Mouse (Mus musculus) liver, embryonic 12.5 days (tissue): Measurements from ENCODE around the gene Slc47a2. TPM values are rescaled to one million over a fixed set of nuclear protein-coding genes. Genes with fewer than 3 reads are reported as not detected.
A peak's percentile ranks its signal among the peaks of the same experiment; 100 is the strongest.

ENCODE experiments used
- ATAC-seq: fragments of 200-750 bp; cut with Nextera tagmentation; 2 replicates; pipeline ENCODE4 v1.8.0; 2017; ENCODE audit warnings: moderate number of reproducible peaks, mild to moderate bottlenecking, moderate library complexity
- H3K27ac ChIP-seq: fragments of 300-500 bp; sonication (generic); 2 replicates; pipeline ENCODE4 v1.5.1; 2016; ENCODE audit warnings: mild to moderate bottlenecking
- H3K27me3 ChIP-seq: fragments of 300-500 bp; sonication (generic); replicated peaks from 2 replicates; pipeline ENCODE4 v1.6.1; 2016; ENCODE audit warnings: mild to moderate bottlenecking, moderate library complexity
- H3K36me3 ChIP-seq: fragments of 300-500 bp; sonication (generic); 2 replicates; pipeline ENCODE4 v1.6.1; 2016; ENCODE audit warnings: mild to moderate bottlenecking, moderate library complexity
- H3K4me1 ChIP-seq: fragments of 300-500 bp; sonication (generic); 2 replicates; pipeline ENCODE4 v1.6.1; 2016
- H3K4me2 ChIP-seq: fragments of 300-500 bp; sonication (generic); 2 replicates; pipeline ENCODE4 v1.6.1; 2016; ENCODE audit warnings: mild to moderate bottlenecking, moderate library complexity
- H3K4me3 ChIP-seq: fragments of 300-500 bp; sonication (generic); 2 replicates; pipeline ENCODE4 v1.5.1; 2016; ENCODE audit warnings: mild to moderate bottlenecking, moderate library complexity
- H3K9ac ChIP-seq: fragments of 300-500 bp; sonication (generic); 2 replicates; pipeline ENCODE4 v1.6.1; 2016; ENCODE audit warnings: mild to moderate bottlenecking, moderate library complexity
- H3K9me3 ChIP-seq: fragments of 300-500 bp; sonication (generic); replicated peaks from 2 replicates; pipeline ENCODE4 v1.6.1; 2016; ENCODE audit warnings: mild to moderate bottlenecking, moderate library complexity
- WGBS: fragments of 180-500 bp; shearing (Covaris S2); methylation state at CpG from one replicate; pipeline ENCODE4 v1.1.7; 2016; ENCODE audit not compliant: insufficient replicate concordance; 5-methylcytosine and 5-hydroxymethylcytosine counted together
- polyA plus RNA-seq: library from polyadenylated mRNA; unstranded; fragments of >200 nt; fragmentation: Nextera tagmentation; extraction: Ambion mirVana; gene quantifications from 2 replicates; pipeline ENCODE4 v1.2.1, GENCODE M21; 2016

The Slc47a2 gene
- 0.12 TPM in 1 of 2 replicates, not detected in the other for polyA plus RNA-seq

DNA sequence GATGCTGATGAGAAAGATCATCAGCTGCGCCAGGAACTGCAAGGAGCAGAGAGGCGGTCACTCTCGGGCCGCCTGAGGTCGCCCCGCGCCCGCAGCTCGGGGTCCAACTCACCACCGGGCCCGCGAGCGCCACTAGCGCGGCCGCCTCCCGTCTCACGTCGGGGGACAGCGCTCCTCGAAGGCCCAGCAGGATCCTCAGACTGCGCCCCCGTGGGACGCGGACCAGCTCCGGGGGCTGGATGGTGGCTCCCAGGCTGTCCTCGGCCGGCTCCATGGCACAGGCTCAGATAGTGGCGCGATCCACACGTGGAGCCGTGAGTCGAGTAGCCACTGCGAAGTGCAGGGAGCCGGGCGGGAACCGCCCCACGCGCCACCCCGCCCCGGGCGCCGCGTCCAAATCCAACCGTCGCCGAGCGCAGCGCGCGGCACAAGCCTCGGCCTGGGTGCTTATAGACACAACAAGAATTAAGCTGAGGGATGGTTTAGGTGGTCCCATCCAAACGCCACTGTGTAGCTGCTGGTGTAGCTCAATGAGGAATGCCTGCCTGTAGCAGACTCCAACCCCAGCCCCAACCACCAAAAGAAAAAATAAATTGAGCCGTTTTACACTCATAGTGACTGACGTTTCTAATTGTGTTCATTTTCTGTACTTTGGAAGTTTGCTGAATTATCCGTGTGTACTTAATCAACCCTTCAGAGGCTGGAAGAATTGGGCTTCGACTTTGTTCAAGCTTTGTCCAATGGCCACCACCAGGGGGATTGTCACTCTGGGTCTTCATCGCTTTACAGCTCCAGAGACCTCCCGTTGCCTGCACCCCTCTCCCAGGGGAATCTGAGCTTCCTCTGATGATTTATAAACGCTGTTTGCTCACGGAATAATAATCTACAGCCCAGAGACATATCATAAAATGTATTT, at the start of gene Slc47a2:
Gene Slc47a2, minus strand, starts transcription at position 356 of the 916 bp plus-strand sequence.
- ATAC-seq: no peak
- no peak within 1 kb of the TSS for H3K27ac ChIP-seq
- H3K9me3 ChIP-seq: no peaks in the 10 kb centered on the region
- H3K36me3 ChIP-seq: no peaks in the 10 kb centered on the region
- H3K4me2 ChIP-seq: peak within 1 kb of the TSS; percentile 56
- H3K27me3 ChIP-seq: peaks cover 76% of the 10 kb centered on the region
- H3K4me1 ChIP-seq: no peaks in the 10 kb centered on the region
- peak within 1 kb of the TSS; percentile 32 for H3K4me3 ChIP-seq
- WGBS: 7% methylated on average over 61 of the region's 61 CpGs
- no peak within 1 kb of the TSS for H3K9ac ChIP-seq

DNA sequence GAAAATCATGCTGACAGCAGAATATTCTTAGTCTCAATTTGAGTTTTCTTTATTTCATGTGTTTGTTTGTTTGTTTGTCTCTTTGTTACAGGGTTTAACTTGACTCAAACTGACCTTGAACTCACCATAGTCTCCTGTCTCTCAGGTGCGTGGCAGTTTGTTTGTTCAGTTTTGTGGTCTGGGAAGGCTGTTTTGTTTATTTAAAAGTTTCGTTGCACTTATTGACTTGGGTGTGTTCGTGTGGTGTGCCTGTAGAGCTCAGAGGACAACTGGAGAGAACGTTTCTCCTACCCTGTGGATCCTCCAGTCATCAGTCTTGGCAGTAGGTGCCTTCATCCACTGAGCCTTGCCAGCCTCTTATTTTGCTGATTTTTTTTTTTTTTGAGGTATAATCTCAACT, 46.3 kb upstream of the Slc47a2 start:
- Histone ChIP-seq H3K27ac (no peak overlapping the region), H3K4me1 (no peaks in the 10 kb centered on the region), H3K4me2 (no peak overlapping the region), H3K27me3 (no peaks in the 10 kb centered on the region), H3K9me3 (peaks cover 4% of the 10 kb centered on the region; the same call in 1 of the 2 replicates), H3K36me3 (no peaks in the 10 kb centered on the region), H3K4me3 (no peak overlapping the region), H3K9ac (no peak overlapping the region)
- 38% methylated on average over 4 of the region's 4 CpGs for WGBS
- ATAC-seq: no peak

DNA sequence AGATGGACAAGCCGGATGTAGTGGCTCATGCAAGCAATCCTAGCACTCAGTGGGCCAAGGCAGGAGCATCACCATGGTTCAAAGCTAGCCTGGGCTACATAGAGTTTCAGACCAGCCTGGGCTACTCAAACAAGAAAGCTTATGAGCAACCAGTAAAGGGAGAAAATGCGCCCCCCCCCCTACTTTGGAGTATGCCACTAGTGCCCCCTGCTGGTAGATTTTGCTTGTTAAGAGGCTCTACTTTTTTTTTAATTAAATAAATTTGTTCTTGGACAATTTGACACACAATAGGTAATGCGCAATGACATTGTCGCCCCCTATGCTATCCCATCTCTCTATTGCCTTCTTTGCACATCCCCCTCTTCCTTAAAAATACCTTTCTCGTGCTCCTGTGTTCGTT, 45.4 kb upstream of the Slc47a2 start:
- Histone ChIP-seq H3K9me3 (peaks cover 4% of the 10 kb centered on the region; the same call in 1 of the 2 replicates), H3K9ac (no peak overlapping the region), H3K36me3 (no peaks in the 10 kb centered on the region), H3K27ac (no peak overlapping the region), H3K4me1 (no peaks in the 10 kb centered on the region), H3K4me2 (no peak overlapping the region), H3K4me3 (no peak overlapping the region), H3K27me3 (no peaks in the 10 kb centered on the region)
- WGBS: 51% methylated on average over 6 of the region's 6 CpGs
- no peak for ATAC-seq

DNA sequence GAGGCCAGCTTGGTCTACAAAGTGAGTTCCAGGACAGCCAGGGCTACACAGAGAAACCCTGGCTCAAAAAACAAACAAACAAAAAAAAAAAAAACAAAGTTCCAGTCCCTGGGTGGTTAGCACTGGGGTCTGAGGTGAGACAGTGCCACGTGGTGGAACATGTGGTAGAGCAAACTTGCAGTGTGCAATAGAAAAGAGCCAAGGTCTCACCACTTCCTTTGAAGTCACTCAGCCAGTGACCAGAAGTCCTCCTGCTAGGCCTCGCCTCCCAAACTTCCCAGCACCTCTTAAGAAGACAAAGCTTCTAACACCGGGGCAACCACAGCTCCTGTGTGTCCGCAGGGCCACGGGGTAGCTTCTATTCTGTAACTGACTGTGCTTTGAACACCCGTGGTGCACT, 44.6 kb upstream of the Slc47a2 start:
- Histone ChIP-seq H3K36me3 (no peaks in the 10 kb centered on the region), H3K4me2 (no peak overlapping the region), H3K4me1 (no peaks in the 10 kb centered on the region), H3K27ac (no peak overlapping the region), H3K4me3 (no peak overlapping the region), H3K9me3 (peaks cover 4% of the 10 kb centered on the region; the same call in 1 of the 2 replicates), H3K9ac (no peak overlapping the region), H3K27me3 (no peaks in the 10 kb centered on the region)
- no peak for ATAC-seq
- WGBS: 45% methylated on average over 6 of the region's 6 CpGs

DNA sequence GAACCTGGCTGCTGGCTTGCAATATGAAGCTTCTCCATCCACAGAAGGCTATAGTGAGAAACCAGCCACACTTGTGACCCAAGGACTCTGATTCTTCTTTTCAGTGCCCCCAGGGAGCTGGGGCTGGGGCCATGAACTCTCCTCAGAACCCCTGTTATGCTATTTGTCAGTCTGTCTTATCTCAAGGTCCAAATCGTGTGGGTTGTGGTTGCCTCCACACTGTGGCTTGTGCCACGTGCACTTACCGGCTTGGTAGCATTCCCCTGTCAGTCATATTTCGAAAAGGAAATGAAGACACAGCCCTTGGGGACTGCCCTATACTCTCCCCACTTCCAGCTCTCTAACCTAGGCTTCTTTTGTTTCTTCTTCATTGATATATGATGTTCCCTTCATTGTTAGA, 43.1 kb upstream of the Slc47a2 start:
- 11% methylated on average over 4 of the region's 4 CpGs for WGBS
- Histone ChIP-seq H3K4me3 (no peak overlapping the region), H3K4me2 (no peak overlapping the region), H3K36me3 (no peaks in the 10 kb centered on the region), H3K9me3 (no peaks in the 10 kb centered on the region), H3K27me3 (no peaks in the 10 kb centered on the region), H3K9ac (no peak overlapping the region), H3K27ac (no peak overlapping the region), H3K4me1 (no peaks in the 10 kb centered on the region)
- no peak for ATAC-seq

DNA sequence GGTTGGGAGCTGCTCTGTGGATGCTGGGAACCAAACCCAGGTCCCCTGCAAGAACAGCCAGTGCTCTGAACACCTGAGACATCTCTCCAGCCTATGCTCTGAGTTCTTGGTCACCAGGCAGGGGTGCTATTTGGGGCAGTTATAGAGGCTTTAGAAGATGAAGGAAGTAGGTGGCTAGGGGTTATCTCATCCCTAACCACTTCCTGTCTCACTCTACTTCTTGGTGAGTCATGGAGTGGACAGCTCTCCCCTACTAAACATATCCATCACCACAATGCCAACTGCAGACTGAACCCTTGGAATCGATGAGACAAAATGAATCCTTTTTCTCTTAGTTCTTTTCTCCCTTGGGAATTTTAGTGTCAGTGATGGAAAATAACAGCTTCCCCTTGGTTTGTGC, 38.6 kb upstream of the Slc47a2 start:
- peaks cover 7% of the 10 kb centered on the region; the same call in 1 of the 2 replicates for H3K4me1 ChIP-seq
- no peak overlapping the region for H3K27ac ChIP-seq
- H3K4me2 ChIP-seq: no peak overlapping the region
- no peaks in the 10 kb centered on the region for H3K36me3 ChIP-seq
- WGBS: 50% methylated on average over 1 of the region's 1 CpGs
- peaks cover 41% of the 10 kb centered on the region for H3K27me3 ChIP-seq
- H3K9me3 ChIP-seq: no peaks in the 10 kb centered on the region
- no peak overlapping the region for H3K4me3 ChIP-seq
- ATAC-seq: no peak
- H3K9ac ChIP-seq: no peak overlapping the region

DNA sequence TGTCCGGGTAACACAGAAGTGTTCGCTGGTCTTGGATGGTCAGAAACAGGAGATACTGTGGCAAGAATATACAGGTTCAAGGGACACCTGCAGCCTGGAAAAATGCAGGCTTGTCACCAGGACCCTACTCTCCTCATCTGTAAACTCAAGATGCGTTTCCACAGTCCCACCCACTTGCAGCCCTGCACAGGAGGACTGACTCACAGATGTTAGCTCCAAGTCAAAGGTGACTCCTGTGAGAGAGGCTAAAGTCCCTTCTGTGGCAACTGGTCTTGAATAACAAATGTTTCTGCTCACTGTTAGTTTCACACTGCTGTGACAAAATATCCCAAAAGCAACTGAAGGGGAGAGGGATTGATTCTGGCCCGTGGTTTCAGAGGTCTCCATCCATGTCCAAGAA, 36.0 kb upstream of the Slc47a2 start:
- no peak overlapping the region for H3K4me3 ChIP-seq
- H3K9me3 ChIP-seq: no peaks in the 10 kb centered on the region
- peaks cover 7% of the 10 kb centered on the region; the same call in 1 of the 2 replicates for H3K4me1 ChIP-seq
- no peaks in the 10 kb centered on the region for H3K36me3 ChIP-seq
- no peak overlapping the region for H3K9ac ChIP-seq
- no peak for ATAC-seq
- H3K4me2 ChIP-seq: no peak overlapping the region
- no peak overlapping the region for H3K27ac ChIP-seq
- peaks cover 62% of the 10 kb centered on the region for H3K27me3 ChIP-seq
- 56% methylated on average over 4 of the region's 4 CpGs for WGBS

DNA sequence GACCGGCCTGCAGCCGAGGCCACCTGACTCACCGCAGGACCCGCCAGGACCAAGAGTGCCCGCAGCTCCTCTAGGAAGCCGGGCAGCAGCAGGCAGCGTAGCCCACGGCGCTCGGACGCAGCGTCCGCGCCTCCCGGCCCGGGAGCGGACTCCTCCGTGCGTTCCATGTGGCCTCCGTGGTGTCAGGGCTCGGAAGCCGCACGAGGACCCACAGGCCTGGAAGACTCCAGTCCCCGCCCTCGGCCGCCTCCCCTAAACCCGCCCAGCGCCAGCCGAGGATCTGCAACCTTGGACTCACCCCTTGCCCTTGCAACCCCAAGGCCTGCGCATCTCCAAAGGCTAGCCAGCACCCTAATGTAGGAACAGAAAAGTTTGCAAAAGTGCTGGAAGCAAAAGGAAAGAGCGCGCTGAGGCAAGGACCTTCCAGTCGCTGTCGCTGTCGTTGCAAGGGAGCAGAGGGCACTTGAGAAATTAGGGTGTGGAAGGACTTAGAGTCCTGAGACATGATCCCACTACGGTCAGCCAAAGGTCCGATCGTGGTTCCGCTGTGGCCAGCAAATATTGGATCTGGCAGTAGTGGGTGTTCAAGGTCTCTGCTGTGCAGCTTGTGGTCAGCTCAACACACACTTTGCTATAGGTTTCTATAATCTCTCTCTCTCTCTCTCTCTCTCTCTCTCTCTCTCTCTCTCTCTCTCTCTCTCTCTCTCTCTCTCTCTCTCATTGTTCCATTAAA, 35.4 kb upstream of the Slc47a2 start, which contains the start of gene Slc47a1:
Gene Slc47a1, minus strand, starts transcription at position 465 of the 733 bp plus-strand sequence.
- H3K9ac ChIP-seq: no peak within 1 kb of the TSS
- ATAC-seq: no peak
- no peak within 1 kb of the TSS for H3K27ac ChIP-seq

GRCm38 (mm10) chr11:61368668-61369067, 26.0 kb upstream of the Slc47a2 start:
- no peak for ATAC-seq
- no peaks in the 10 kb centered on the region for H3K36me3 ChIP-seq
- 0 out of 2 replicates have a peak, but pooled peaks cover 5% of the 10 kb centered on the region for H3K4me1 ChIP-seq
- WGBS: 84% methylated on average over 2 of the region's 2 CpGs
- no peaks in the 10 kb centered on the region for H3K9me3 ChIP-seq
- H3K9ac ChIP-seq: no peak overlapping the region
- H3K4me2 ChIP-seq: no peak overlapping the region
- no peak overlapping the region for H3K27ac ChIP-seq
- H3K27me3 ChIP-seq: peaks cover 40% of the 10 kb centered on the region
- no peak overlapping the region for H3K4me3 ChIP-seq

More for the DNA sequence above, 35.4 kb upstream of the Slc47a2 start, which contains the start of gene Slc47a1:
- peak within 1 kb of the TSS; percentile 29 for H3K4me3 ChIP-seq
- H3K27me3 ChIP-seq: peaks cover 67% of the 10 kb centered on the region
- no peaks in the 10 kb centered on the region for H3K36me3 ChIP-seq
- no peaks in the 10 kb centered on the region for H3K9me3 ChIP-seq
- peak within 1 kb of the TSS; percentile 53 for H3K4me2 ChIP-seq
- 12% methylated on average over 39 of the region's 39 CpGs for WGBS
- H3K4me1 ChIP-seq: peaks cover 7% of the 10 kb centered on the region; the same call in 1 of the 2 replicates

DNA sequence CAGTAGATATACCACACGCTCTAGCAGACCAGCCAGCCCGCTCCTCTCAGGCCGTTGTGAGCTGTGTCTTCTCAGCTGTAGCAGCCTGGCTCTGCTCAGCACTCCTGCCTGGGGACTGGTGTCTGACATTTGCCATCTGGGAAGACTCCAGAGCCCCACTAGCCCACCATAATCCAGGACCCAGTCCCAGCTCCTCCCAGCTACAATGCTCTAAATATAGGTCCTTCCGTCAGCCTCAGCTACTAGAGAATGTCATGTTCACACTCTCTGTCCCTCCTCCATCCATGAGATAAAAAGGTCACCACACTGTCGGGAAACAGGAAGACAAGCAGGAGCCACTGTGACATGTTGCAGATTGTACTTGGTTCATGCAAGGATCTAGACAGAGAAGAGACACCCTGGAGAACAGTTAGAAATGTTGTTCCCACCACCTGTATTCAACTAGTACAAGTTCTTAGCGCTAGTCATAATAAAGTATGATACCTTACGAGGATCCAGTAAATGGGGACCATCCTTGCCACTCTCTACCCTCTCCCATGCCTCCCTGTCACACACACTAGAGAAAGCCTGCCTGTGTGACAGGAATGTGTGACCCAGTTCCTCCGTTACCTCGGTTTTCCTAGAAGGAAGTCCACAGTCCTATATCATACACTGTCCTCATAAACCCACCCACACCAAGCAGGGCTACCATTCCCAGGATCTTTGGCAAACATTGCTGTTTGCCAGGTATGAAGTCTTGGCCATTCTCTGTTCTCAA, 24.0 kb upstream of the Slc47a2 start:
- Histone ChIP-seq H3K36me3 (no peaks in the 10 kb centered on the region), H3K27me3 (peaks cover 23% of the 10 kb centered on the region), H3K27ac (peak overlapping the region; percentile 17; the same call in 1 of the 2 replicates), H3K9me3 (no peaks in the 10 kb centered on the region), H3K4me1 (0 out of 2 replicates have a peak, but pooled peaks cover 5% of the 10 kb centered on the region), H3K4me2 (no peak overlapping the region), H3K4me3 (no peak overlapping the region), H3K9ac (no peak overlapping the region)
- WGBS: 56% methylated on average over 9 of the region's 9 CpGs
- ATAC-seq: no peak

GRCm38 (mm10) chr11:61365938-61366337, 23.3 kb upstream of the Slc47a2 start:
- Histone ChIP-seq H3K36me3 (no peaks in the 10 kb centered on the region), H3K9me3 (no peaks in the 10 kb centered on the region), H3K4me2 (no peak overlapping the region), H3K27me3 (peaks cover 23% of the 10 kb centered on the region), H3K4me1 (0 out of 2 replicates have a peak, but pooled peaks cover 5% of the 10 kb centered on the region), H3K9ac (no peak overlapping the region), H3K4me3 (no peak overlapping the region), H3K27ac (0 out of 2 replicates have a peak overlapping the region, but pooled peaks have one; percentile 17)
- 53% methylated on average over 3 of the region's 3 CpGs for WGBS
- ATAC-seq: no peak
